Mouse (Mus musculus) hindbrain, embryonic 11.5 days (tissue): ENCODE data around the gene Atp2c2. TPM values are rescaled to one million over a fixed set of nuclear protein-coding genes. Genes with fewer than 3 reads are reported as not detected.
A peak's percentile ranks its signal among the peaks of the same experiment; 100 is the strongest.

ENCODE experiments used
- ATAC-seq: fragments of 200-750 bp; cut with Nextera tagmentation; 2 replicates; pipeline ENCODE4 v1.8.0; 2017; ENCODE audit warnings: mild to moderate bottlenecking, moderate TSS enrichment, moderate library complexity; ENCODE audit not compliant: low FRiP score
- DNase-seq: peaks from one replicate; pipeline ENCODE4 v3.0.0-alpha.2; 2015; ENCODE audit warnings: low spot score
- H3K27ac ChIP-seq: fragments of 300-500 bp; sonication (generic); 2 replicates; pipeline ENCODE4 v1.5.1; 2014; ENCODE audit warnings: mild to moderate bottlenecking, low read depth, low read length
- H3K27me3 ChIP-seq: fragments of 300-500 bp; sonication (generic); 2 replicates; pipeline ENCODE4 v1.6.1; 2014; ENCODE audit warnings: mild to moderate bottlenecking, low read length, moderate library complexity, mixed read lengths; ENCODE audit not compliant: control insufficient read depth, insufficient read depth
- H3K36me3 ChIP-seq: fragments of 300-500 bp; sonication (generic); 2 replicates; pipeline ENCODE4 v1.6.1; 2014; ENCODE audit warnings: mild to moderate bottlenecking, low read length, moderate library complexity, mixed read lengths; ENCODE audit not compliant: control insufficient read depth, insufficient read depth
- H3K4me1 ChIP-seq: fragments of 300-500 bp; sonication (generic); replicated peaks from 2 replicates; pipeline ENCODE4 v1.6.1; 2014; ENCODE audit warnings: low read length, mixed read lengths; ENCODE audit not compliant: control insufficient read depth, insufficient read depth
- H3K4me2 ChIP-seq: fragments of 300-500 bp; sonication (generic); replicated peaks from 2 replicates; pipeline ENCODE4 v1.6.1; 2014; ENCODE audit warnings: mild to moderate bottlenecking, low read depth, low read length
- H3K4me3 ChIP-seq: fragments of 300-500 bp; sonication (generic); 2 replicates; pipeline ENCODE4 v1.5.1; 2014; ENCODE audit warnings: low read depth, low read length
- H3K9ac ChIP-seq: fragments of 300-500 bp; sonication (generic); 2 replicates; pipeline ENCODE4 v1.6.1; 2014; ENCODE audit warnings: low read depth, low read length
- H3K9me3 ChIP-seq: fragments of 300-500 bp; sonication (generic); 2 replicates; pipeline ENCODE4 v1.6.1; 2016; ENCODE audit warnings: low read length; ENCODE audit not compliant: control insufficient read depth
- WGBS: fragments of 180-500 bp; shearing (Covaris S2); extraction: QIAGEN DNeasy Blood & Tissue Kit; methylation state at CpG from one replicate; pipeline ENCODE4 v1.1.7; 2014; 5-methylcytosine and 5-hydroxymethylcytosine counted together
- polyA plus RNA-seq: library from polyadenylated mRNA; unstranded; fragments of >200 nt; fragmentation: Nextera tagmentation; extraction: Ambion mirVana; gene quantifications from 2 replicates; pipeline ENCODE4 v1.2.1, GENCODE M21; 2014

Gene Atp2c2
- polyA plus RNA-seq, 1 experiment from 2014 or later, result 0.96 TPM

DNA sequence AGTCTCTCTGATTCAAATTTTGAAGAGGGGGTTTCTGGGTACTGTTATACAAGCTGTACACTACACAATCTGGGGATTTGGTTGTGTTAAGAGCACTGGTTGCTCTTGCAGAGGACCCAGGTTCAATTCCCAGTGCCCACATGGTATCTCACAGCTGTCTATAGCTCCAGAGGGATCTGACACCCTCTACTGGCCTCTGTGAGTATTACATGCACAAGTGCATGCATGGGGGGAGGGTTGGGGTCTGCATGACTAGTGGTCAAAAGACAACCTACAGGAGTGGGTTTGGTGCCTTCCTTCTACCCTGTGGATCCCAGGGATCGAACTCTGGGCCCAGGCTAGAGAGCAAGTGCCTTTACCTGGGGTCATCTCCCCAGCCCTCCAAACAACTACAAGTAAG lies 102.8 kb downstream of the Atp2c2 start:
- no peaks in the 10 kb centered on the region for H3K27me3 ChIP-seq
- ATAC-seq (no peak), DNase-seq (peak; percentile 38)
- H3K27ac ChIP-seq, result no peak overlapping the region
- no peak overlapping the region for H3K9ac ChIP-seq
- WGBS, result 83% methylated on average over 1 of the region's 1 CpGs
- no peaks in the 10 kb centered on the region for H3K36me3 ChIP-seq
- no peaks in the 10 kb centered on the region for H3K9me3 ChIP-seq
- peaks cover 4% of the 10 kb centered on the region for H3K4me1 ChIP-seq
- no peak overlapping the region for H3K4me2 ChIP-seq
- no peak overlapping the region for H3K4me3 ChIP-seq

DNA sequence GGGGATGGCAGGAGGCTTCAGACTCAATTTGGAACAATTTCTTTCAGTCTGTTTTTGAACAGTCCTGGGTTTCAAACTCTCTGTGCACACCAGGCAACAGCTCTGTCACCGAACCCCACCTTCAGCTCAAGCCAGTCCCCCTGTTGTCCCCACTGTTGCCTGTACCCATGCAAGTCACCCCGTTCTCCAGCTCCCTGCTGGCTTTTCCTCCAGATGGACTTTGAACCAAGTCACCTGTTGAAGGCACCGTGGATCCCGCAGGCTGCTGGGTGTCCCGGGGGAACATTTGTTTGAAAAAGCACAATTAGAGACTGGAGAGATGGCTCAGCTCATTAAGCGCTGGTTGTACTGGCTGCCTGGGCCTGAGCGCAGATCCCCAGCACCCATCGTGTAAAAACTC lies 105.5 kb downstream of the Atp2c2 start:
- Histone ChIP-seq H3K27ac (no peak overlapping the region), H3K4me1 (no peaks in the 10 kb centered on the region; the same call in 1 of the 2 replicates), H3K9me3 (no peaks in the 10 kb centered on the region), H3K4me3 (no peak overlapping the region), H3K36me3 (0 out of 2 replicates have a peak, but pooled peaks cover 2% of the 10 kb centered on the region), H3K4me2 (no peak overlapping the region), H3K9ac (no peak overlapping the region), H3K27me3 (no peaks in the 10 kb centered on the region)
- WGBS, result 76% methylated on average over 8 of the region's 8 CpGs
- ATAC-seq (no peak), DNase-seq (no peak)

DNA sequence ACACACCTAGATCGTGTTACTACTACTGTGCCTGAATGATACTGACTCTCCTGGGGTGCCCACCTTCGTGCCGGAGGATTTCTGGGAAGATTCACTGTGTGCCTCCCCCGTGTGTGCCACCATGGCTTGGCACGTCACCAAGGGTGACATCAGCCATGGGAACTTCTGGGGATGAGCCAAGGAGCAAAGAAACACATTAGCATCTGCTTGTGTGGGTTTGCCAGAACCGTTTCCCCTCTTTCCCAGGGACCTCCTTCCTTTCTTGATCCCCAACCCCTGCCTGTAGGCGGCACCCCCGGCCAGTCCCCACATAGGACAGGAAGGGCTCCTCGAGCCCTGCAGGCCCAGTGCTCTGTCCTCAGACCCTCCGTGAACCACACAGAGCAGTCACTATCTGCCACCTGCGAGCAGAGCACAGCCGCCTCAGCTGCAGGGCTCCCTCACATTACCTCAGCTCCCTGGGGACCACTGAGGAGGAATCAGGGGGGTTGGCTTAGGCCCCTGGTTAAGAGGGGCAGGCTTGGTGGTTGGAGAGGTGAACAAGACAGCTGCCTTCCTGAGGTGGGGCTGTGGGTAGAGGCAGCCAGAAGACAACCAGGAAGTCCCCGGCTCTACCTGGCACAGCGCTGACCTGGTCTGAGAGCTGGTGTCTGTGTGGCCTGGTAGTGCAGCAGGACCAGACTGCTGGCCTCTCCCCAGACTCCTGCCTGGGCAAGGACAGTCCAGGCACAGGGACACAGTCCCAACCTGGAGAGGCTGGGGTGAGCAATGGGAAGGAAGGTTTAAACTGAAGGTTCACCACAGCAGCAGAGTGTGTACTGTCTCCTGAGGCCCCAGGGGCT lies 106.8 kb downstream of the Atp2c2 start:
- DNase-seq, result no peak
- Histone ChIP-seq H3K4me3 (no peak overlapping the region), H3K27ac (no peak overlapping the region), H3K36me3 (0 out of 2 replicates have a peak, but pooled peaks cover 2% of the 10 kb centered on the region), H3K9me3 (no peaks in the 10 kb centered on the region), H3K27me3 (no peaks in the 10 kb centered on the region), H3K4me2 (no peak overlapping the region), H3K9ac (no peak overlapping the region), H3K4me1 (peaks cover 2% of the 10 kb centered on the region; the same call in 1 of the 2 replicates)
- ATAC-seq, result no peak
- WGBS, result 80% methylated on average over 14 of the region's 14 CpGs

Other genes starting within 250 kb of the Atp2c2 start
- gene Slc38a8, start 198.3 kb upstream of the Atp2c2 start, polyA plus RNA-seq, result 0.11 TPM in 1 of 2 replicates, not detected in the other
- gene Mbtps1, start 141.3 kb upstream of the Atp2c2 start, polyA plus RNA-seq, result 64.8 and 84.4 TPM in 2 replicates
- gene Hsdl1, start 124.8 kb upstream of the Atp2c2 start, polyA plus RNA-seq, result 76.9 and 78.7 TPM in 2 replicates
- gene Dnaaf1, start 124.8 kb upstream of the Atp2c2 start, polyA plus RNA-seq, result 0.08 and 0.28 TPM in 2 replicates
- 10.1 and 11.9 TPM in 2 replicates for gene Taf1c, start 94.8 kb upstream of the Atp2c2 start, polyA plus RNA-seq
- gene Adad2, start 87.3 kb upstream of the Atp2c2 start, polyA plus RNA-seq, result 0.13 TPM in 1 of 2 replicates, not detected in the other
- gene Kcng4, start 64.3 kb upstream of the Atp2c2 start, polyA plus RNA-seq, result 0.10 TPM in 1 of 2 replicates, not detected in the other
- gene Wfdc1, start 33.6 kb upstream of the Atp2c2 start, polyA plus RNA-seq, result 3.6 and 4.6 TPM in 2 replicates
- gene Tldc1, start 78.4 kb downstream of the Atp2c2 start, polyA plus RNA-seq, result 7.8 and 8.5 TPM in 2 replicates
- gene Cotl1, start 140.5 kb downstream of the Atp2c2 start, polyA plus RNA-seq, result 458 and 496 TPM in 2 replicates
- gene Klhl36, start 162.3 kb downstream of the Atp2c2 start, polyA plus RNA-seq, result 9.2 and 9.3 TPM in 2 replicates
- 130 and 136 TPM in 2 replicates for gene Usp10, start 210.4 kb downstream of the Atp2c2 start, polyA plus RNA-seq
- gene Gm20388, start 210.8 kb downstream of the Atp2c2 start, polyA plus RNA-seq, result 11.8 and 11.9 TPM in 2 replicates